Comparison of ENCODE assay signal across 34 mouse cellular contexts in the genomic region with DNA sequence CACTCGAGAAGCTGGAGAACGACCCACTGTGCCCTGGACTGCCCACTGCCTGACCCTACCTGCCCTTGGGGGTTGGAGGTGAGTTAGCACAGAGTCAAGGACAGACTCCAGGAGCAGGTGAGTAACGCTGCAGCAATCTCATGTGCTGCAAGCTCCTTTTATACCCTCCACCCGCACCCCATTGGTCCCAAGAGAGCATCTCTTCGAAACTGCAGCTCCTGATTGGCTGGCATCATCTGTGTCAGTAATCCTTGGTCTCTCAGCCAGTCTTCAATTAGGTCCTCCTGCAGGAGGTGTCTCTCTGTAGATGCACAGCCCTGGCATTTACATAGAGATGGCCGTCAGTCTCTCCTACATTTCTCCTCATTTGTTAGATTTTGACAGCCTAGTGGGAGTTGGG.
"Had no signal": no experiment of that assay in that cellular context is flagged by ENCODE, and none has a peak within 500 bp of the region (broad histone marks: within the 10 kb centered on the region; RNA-seq: fewer than 3 reads in every experiment).

No protein-coding gene starts in this region.

- H3K27ac ChIP-seq: heart, embryonic 13.5 days; heart, embryonic 15.5 days; hindbrain, embryonic 10.5 days; hindbrain, embryonic 12.5 days; hindbrain, embryonic 13.5 days; hindbrain, embryonic 14.5 days; hindbrain, embryonic 15.5 days; hindbrain, postnatal 0 days; intestine, embryonic 15.5 days; kidney, embryonic 15.5 days; kidney, postnatal 0 days; layer of hippocampus, adult 2 months; left cerebral cortex, adult 2 months had no signal

- H3K27me3 ChIP-seq: heart, embryonic 13.5 days; heart, embryonic 15.5 days; hindbrain, embryonic 12.5 days; hindbrain, embryonic 13.5 days; hindbrain, embryonic 15.5 days; intestine, embryonic 15.5 days; kidney, embryonic 15.5 days had no signal

- H3K36me3 ChIP-seq: heart, embryonic 12.5 days; heart, embryonic 13.5 days; heart, embryonic 15.5 days; hindbrain, embryonic 10.5 days; hindbrain, embryonic 12.5 days; hindbrain, embryonic 13.5 days; hindbrain, embryonic 15.5 days; intestine, embryonic 15.5 days; kidney, embryonic 15.5 days had no signal

- ATAC-seq: hindbrain, postnatal 0 days; inflammation-experienced regulatory T-cells, adult 6 months; intestine, embryonic 15.5 days; intestine, embryonic 16.5 days; intestine, postnatal 0 days had no signal

- H3K4me2 ChIP-seq: heart, embryonic 11.5 days; heart, embryonic 12.5 days; heart, embryonic 13.5 days; heart, embryonic 15.5 days; hindbrain, embryonic 12.5 days; hindbrain, embryonic 13.5 days; hindbrain, embryonic 14.5 days; hindbrain, embryonic 15.5 days; intestine, embryonic 15.5 days; kidney, embryonic 15.5 days had no signal

- H3K9me3 ChIP-seq: heart, embryonic 12.5 days; heart, embryonic 13.5 days; heart, embryonic 15.5 days; hindbrain, embryonic 12.5 days; hindbrain, embryonic 13.5 days; hindbrain, embryonic 15.5 days; intestine, embryonic 15.5 days had no signal

- H3K4me3 ChIP-seq: heart, embryonic 12.5 days; heart, embryonic 13.5 days; heart, embryonic 15.5 days; hindbrain, embryonic 10.5 days; hindbrain, embryonic 12.5 days; hindbrain, embryonic 13.5 days; hindbrain, embryonic 15.5 days; intestine, embryonic 15.5 days; kidney, embryonic 15.5 days; layer of hippocampus, adult 2 months; left cerebral cortex, adult 2 months had no signal

- DNase-seq: heart, postnatal 10 days; heart, postnatal 14 days; heart, postnatal 36 days; heart, postnatal 4 days; kidney, adult 11 months; kidney, adult 18-20 months; kidney, adult 2 months; kidney, adult 8-10 months; kidney, adult 9 months; kidney, postnatal 10 days; kidney, postnatal 14 days; kidney, postnatal 25 days; kidney, postnatal 36 days; kidney, postnatal 4 days; layer of hippocampus, adult 9-11 months; layer of hippocampus, postnatal 36 days had no signal

- H3K4me1 ChIP-seq: heart, embryonic 12.5 days; heart, embryonic 13.5 days; heart, embryonic 15.5 days; hindbrain, embryonic 12.5 days; hindbrain, embryonic 13.5 days; hindbrain, embryonic 15.5 days; intestine, embryonic 15.5 days; kidney, embryonic 15.5 days had no signal

- H3K9ac ChIP-seq: heart, embryonic 12.5 days; heart, embryonic 13.5 days; heart, embryonic 15.5 days; hindbrain, embryonic 12.5 days; hindbrain, embryonic 13.5 days; hindbrain, embryonic 14.5 days; hindbrain, embryonic 15.5 days; intestine, embryonic 15.5 days; kidney, embryonic 15.5 days had no signal
